Mouse (Mus musculus): ENCODE results near the gene Krtap20-2.
"Not testable (repeated sequence)": the region's sequence is repeated elsewhere in the genome, so short reads cannot be mapped to it uniquely, and the experiment has no call there.

Krtap20-2 gene

DNA sequence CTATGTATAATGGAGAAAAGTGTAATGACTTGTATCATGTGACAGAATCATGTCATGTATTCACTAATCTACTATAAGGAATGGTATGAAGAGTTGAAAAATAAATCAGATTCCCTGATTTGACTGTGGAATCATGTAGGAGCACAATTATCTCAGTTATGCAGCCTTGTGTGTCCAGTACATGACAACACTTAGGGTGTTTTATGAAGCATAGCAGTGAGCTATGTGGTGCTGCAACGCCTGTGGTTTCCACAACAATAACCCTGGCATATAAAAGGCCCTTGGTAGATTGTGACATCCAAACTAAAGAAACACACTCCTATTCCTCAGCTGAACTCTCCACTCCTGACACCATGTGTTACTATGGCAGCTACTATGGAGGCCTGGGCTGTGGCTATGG, at the start of gene Krtap20-2:
Gene Krtap20-2, plus strand, starts transcription at position 301 of the 400 bp plus-strand sequence.
- DNase-seq (ENCODE audit: low spot score): no peak

DNA sequence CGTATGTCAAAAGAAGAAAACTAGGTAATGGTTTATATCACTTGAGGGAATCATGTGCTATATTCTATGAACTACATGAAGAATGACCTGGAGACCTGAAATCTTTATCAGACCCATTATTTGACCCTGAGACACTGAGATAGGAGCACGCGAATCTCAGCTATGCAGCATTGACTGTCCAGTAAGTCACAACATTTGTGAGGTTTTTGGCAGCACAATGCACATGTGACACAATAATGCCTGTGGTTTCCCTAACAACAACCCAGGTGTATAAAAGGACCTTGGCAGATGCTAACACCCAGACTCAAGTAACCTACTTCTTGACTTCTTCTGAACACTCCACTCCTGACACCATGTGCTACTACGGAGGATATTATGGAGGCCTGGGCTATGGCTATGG, 48.0 kb upstream of the Krtap20-2 start, which contains the start of gene Gm9789:
Gene Gm9789, plus strand, starts transcription at position 301 of the 400 bp plus-strand sequence.
- DNase-seq (ENCODE audit: low spot score): no peak

DNA sequence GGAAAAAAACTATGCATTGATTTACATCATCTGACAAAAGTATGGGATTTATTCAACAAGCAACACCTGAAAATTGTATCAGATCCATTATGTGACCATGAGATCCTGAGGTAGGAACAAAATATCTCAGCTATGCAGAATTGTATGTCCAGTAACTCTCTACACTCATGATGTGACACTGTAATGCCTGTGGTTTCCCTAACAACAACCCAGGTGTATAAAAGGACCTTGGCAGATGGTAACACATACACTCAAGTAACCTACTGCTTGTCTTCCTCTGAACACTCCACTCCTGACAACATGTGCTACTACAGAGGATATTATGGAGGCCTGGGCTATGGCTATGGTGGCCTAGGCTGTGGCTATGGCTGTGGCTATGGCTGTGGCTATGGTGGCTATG, 36.5 kb upstream of the Krtap20-2 start, which contains the start of gene Gm7735:
Gene Gm7735, plus strand, starts transcription at position 301 of the 400 bp plus-strand sequence.
- DNase-seq (ENCODE audit: low spot score): not testable (repeated sequence)

DNA sequence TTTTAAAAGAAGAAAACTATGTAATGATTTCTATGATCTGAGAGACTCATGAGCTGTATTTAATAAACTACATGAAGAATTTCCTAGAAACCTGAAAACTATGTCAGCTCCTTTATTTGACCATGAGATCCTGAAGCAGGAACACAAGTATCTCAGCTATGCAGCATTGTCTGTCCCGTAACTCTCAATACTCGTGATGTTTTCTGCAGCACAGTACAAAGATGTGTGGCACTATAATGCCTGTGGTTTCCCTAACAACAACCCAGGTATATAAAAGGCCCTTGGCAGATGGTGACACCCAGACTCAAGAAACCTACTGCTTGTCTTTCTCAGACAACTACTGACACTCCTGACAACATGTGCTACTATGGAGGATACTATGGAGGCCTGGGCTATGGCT, 31.2 kb upstream of the Krtap20-2 start, which contains the start of gene 1110057P08Rik:
Gene 1110057P08Rik, plus strand, starts transcription at position 301 of the 400 bp plus-strand sequence.
- no peak for DNase-seq (ENCODE audit: low spot score)

DNA sequence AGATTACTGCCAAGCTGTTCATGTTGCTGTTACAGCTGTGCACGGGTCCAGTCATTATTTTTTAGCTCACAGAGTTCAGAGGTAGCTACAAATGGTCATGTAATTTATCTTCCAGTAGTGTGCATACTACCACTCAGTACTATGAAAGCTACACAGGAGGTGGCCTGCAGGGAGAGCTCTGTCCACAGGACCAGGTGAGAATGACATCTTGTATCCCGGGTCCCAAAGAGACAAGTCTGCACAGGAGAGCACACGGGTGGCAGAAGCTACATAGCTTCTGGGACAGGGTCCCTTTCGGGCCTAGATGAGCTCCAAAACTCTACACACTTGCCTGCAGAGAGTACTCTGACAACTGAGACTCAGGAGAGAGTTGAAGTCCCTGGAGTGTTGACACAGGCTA, 17.0 kb upstream of the Krtap20-2 start:
- DNase-seq (ENCODE audit: low spot score): no peak

Measured in retina, embryonic 14.5 days (tissue).